Comparison of ENCODE assay signal across 24 mouse cellular contexts in the genomic region with DNA sequence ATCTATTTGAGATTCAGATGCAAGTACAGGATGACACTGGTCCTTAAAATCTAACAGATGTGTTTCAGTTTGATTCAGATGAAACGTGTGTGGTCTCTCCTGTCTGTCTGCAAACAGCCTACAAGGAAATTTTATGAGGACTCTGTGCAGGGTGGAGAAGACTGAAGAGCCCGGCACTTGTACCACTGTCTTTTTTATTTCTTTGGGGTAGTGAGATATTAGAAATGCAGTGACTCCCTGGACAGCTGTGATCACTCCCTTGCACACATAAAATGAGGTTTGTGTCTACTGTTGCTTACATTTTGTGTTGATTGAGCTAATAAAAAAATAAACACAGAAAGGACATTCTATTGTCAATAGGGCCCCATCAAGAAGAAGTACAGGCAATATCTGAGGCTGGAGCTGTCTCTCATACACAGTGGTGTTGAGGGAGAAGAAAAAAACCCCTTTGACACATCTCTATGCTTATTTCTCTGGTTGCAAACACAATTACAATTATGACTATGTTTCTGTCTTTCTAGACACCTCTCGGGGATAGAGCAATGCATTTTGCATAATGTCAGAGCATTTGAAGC. TPM values are rescaled to one million over a fixed set of nuclear protein-coding genes. Genes with fewer than 3 reads are reported as not detected.
DNase-seq lines count a peak whose midpoint lies in the region; ATAC-seq and TF ChIP-seq lines count a peak whose summit lies in the region.
"Had no signal": no experiment of that assay in that cellular context is flagged by ENCODE, and none has a peak within 500 bp of the region (broad histone marks: within the 10 kb centered on the region; RNA-seq: fewer than 3 reads in every experiment).

No protein-coding gene starts in this region.

- 72% methylated on average over 3 of the region's 3 CpGs for WGBS in heart, adult 2 months
- 53% methylated on average over 3 of the region's 3 CpGs for WGBS in lung, embryonic 16.5 days
- 67% methylated on average over 3 of the region's 3 CpGs for WGBS in lung, postnatal 0 days

- no peaks in the 10 kb centered on the region for H3K36me3 ChIP-seq in heart, adult 2 months (ENCODE audit: control insufficient read depth, insufficient read depth, low read length)
- H3K36me3 ChIP-seq in lung, embryonic 16.5 days (ENCODE audit: control insufficient read depth, insufficient read depth, low read length): no peaks in the 10 kb centered on the region
- no peaks in the 10 kb centered on the region for H3K36me3 ChIP-seq in lung, postnatal 0 days (ENCODE audit: insufficient read depth, low read length)
- no peaks in the 10 kb centered on the region for H3K36me3 ChIP-seq in CH12.LX (replicated peaks in 1 of 2; ENCODE audit: control insufficient read depth in 1 of 2, insufficient read depth in 1 of 2, low read length in 1 of 2)
- H3K36me3 ChIP-seq: embryonic facial prominence, embryonic 10.5 days; embryonic facial prominence, embryonic 12.5 days; forebrain, embryonic 15.5 days had no signal

- no peak for DNase-seq in heart, adult 2 months
- DNase-seq in heart, postnatal 4 days: no peak
- no peak for DNase-seq in lung, postnatal 0 days (ENCODE audit: low spot score)
- peak; percentile 12 for DNase-seq in CH12.LX (ENCODE audit: extremely low read depth)
- no peak for DNase-seq in embryo, embryonic 10.5 days (ENCODE audit: low spot score)
- DNase-seq: adrenal gland, adult 2 months; adrenal gland, postnatal 10 days; adrenal gland, postnatal 25 days; B cell, adult 2 months; cerebellum, adult 11 months; cerebellum, adult 18-20 months; cerebellum, adult 8-10 months; cerebellum, adult 9-11 months; cerebellum, postnatal 14 days; cerebellum, postnatal 36 days; forebrain, postnatal 0 days had no signal

- TF ChIP-seq RAD21 in CH12.LX (IDR thresholded peaks at IDR 0.05; ENCODE audit: low read depth, low read length): no peak

- no peak for TF ChIP-seq EP300 in heart, adult 2 months (IDR thresholded peaks at IDR 0.05; ENCODE audit: insufficient read depth, low read depth, low read length)
- no peak for TF ChIP-seq EP300 in lung, postnatal 0 days (IDR thresholded peaks at IDR 0.05)
- no peak for TF ChIP-seq EP300 in CH12.LX (IDR thresholded peaks at IDR 0.05; ENCODE audit: low read length)

- dilution Hi-C loops in CH12.LX (cut with MboI; ENCODE audit: extremely low pct_ligation_motif_present, extremely low pct_unique_long_range_greater_than_20kb, low sequenced_read_pairs): no loop called here

- no peak overlapping the region for H3K4me2 ChIP-seq in lung, embryonic 16.5 days (ENCODE audit: low read depth, low read length)
- no peak overlapping the region for H3K4me2 ChIP-seq in lung, postnatal 0 days (replicated peaks; ENCODE audit: low read depth, low read length)
- H3K4me2 ChIP-seq in CH12.LX (ENCODE audit: insufficient read depth, low read depth, poor library complexity, severe bottlenecking): no peak overlapping the region
- H3K4me2 ChIP-seq: embryonic facial prominence, embryonic 12.5 days; forebrain, embryonic 13.5 days; forebrain, embryonic 15.5 days had no signal

- no peak overlapping the region for H3K9ac ChIP-seq in heart, adult 2 months (ENCODE audit: low read depth, low read length)
- no peak overlapping the region for H3K9ac ChIP-seq in lung, embryonic 16.5 days (ENCODE audit: low read length)
- no peak overlapping the region for H3K9ac ChIP-seq in lung, postnatal 0 days (replicated peaks; ENCODE audit: low read depth)
- H3K9ac ChIP-seq in CH12.LX (ENCODE audit: insufficient read depth, low read depth): no peak overlapping the region
- H3K9ac ChIP-seq: embryonic facial prominence, embryonic 12.5 days; forebrain, embryonic 13.5 days; forebrain, embryonic 15.5 days; forebrain, postnatal 0 days had no signal

- H3K79me2 ChIP-seq in heart, adult 2 months (replicated peaks; ENCODE audit: control insufficient read depth, insufficient read depth, low read length): no peaks in the 10 kb centered on the region
- H3K79me2 ChIP-seq in CH12.LX (replicated peaks; ENCODE audit: control insufficient read depth, extremely low read depth, insufficient read depth, poor library complexity, severe bottlenecking): no peaks in the 10 kb centered on the region

- intact Hi-C loops in heart, adult 2 months (cut with DNase I): no loop called here

- ATAC-seq in lung, embryonic 16.5 days (ENCODE audit: low read depth): peak; percentile 31; the same call in 1 of the 2 replicates
- ATAC-seq in lung, postnatal 0 days: no peak
- ATAC-seq: CD4-positive, CD25-positive, alpha-beta regulatory T cell, adult 4 months; forebrain, embryonic 13.5 days; forebrain, embryonic 15.5 days; forebrain, postnatal 0 days had no signal

- in situ Hi-C loops in CH12.LX (cut with MboI; ENCODE audit: low pct_ligation_motif_present, low pct_unique_long_range_greater_than_20kb, low sequenced_read_pairs): loop anchor here (25.0 kb wide), 1 partner anchor 671 kb away; no protein-coding TSS in a partner anchor

- H3K9me3 ChIP-seq in lung, embryonic 16.5 days (ENCODE audit: control insufficient read depth, low read length): no peaks in the 10 kb centered on the region
- no peaks in the 10 kb centered on the region for H3K9me3 ChIP-seq in lung, postnatal 0 days (ENCODE audit: low read length)
- no peaks in the 10 kb centered on the region for H3K9me3 ChIP-seq in CH12.LX (replicated peaks; ENCODE audit: low read length)
- H3K9me3 ChIP-seq: embryonic facial prominence, embryonic 10.5 days; embryonic facial prominence, embryonic 12.5 days; forebrain, embryonic 13.5 days; forebrain, embryonic 15.5 days had no signal

- no peak for TF ChIP-seq CTCF in heart, adult 2 months (IDR thresholded peaks at IDR 0.05)
- TF ChIP-seq CTCF in lung, postnatal 0 days (IDR thresholded peaks at IDR 0.05): no peak
- TF ChIP-seq CTCF in CH12.LX (conservative IDR thresholded peaks at IDR 0.05 in 1 of 2, IDR thresholded peaks at IDR 0.05 in 1 of 2; ENCODE audit: low read depth in 2 of 2, low read length in 2 of 2): no peak

- H3K27me3 ChIP-seq in heart, adult 2 months (ENCODE audit: control insufficient read depth, insufficient read depth, low read length): no peaks in the 10 kb centered on the region
- no peaks in the 10 kb centered on the region for H3K27me3 ChIP-seq in lung, embryonic 16.5 days (ENCODE audit: control insufficient read depth, insufficient read depth, low read depth, low read length)
- no peaks in the 10 kb centered on the region for H3K27me3 ChIP-seq in lung, postnatal 0 days (replicated peaks; ENCODE audit: insufficient read depth, low read length)
- no peaks in the 10 kb centered on the region for H3K27me3 ChIP-seq in CH12.LX (replicated peaks)
- H3K27me3 ChIP-seq: embryonic facial prominence, embryonic 12.5 days; forebrain, embryonic 13.5 days; forebrain, embryonic 15.5 days had no signal

- peak overlapping the region; percentile 41; the same call in 1 of the 2 replicates for H3K27ac ChIP-seq in heart, adult 2 months
- no peak overlapping the region for H3K27ac ChIP-seq in lung, embryonic 16.5 days (ENCODE audit: low read length)
- H3K27ac ChIP-seq in lung, postnatal 0 days (ENCODE audit: low read length): no peak overlapping the region
- H3K27ac ChIP-seq in CH12.LX (ENCODE audit: insufficient read depth, low read depth): no peak overlapping the region
- H3K27ac ChIP-seq: embryonic facial prominence, embryonic 10.5 days; embryonic facial prominence, embryonic 12.5 days; forebrain, embryonic 13.5 days; forebrain, embryonic 15.5 days had no signal

- H3K4me3 ChIP-seq in heart, adult 2 months: no peak overlapping the region
- H3K4me3 ChIP-seq in lung, embryonic 16.5 days (ENCODE audit: low read length): no peak overlapping the region
- no peak overlapping the region for H3K4me3 ChIP-seq in lung, postnatal 0 days (ENCODE audit: low read depth, low read length)
- no peak overlapping the region for H3K4me3 ChIP-seq in CH12.LX (replicated peaks in 1 of 3; ENCODE audit: low read depth in 2 of 3, low read length in 2 of 3, poor library complexity in 1 of 3)
- H3K4me3 ChIP-seq: embryonic facial prominence, embryonic 10.5 days; embryonic facial prominence, embryonic 12.5 days; forebrain, embryonic 13.5 days; forebrain, embryonic 15.5 days had no signal

- H3K4me1 ChIP-seq in heart, adult 2 months (ENCODE audit: control insufficient read depth, insufficient read depth, low read length): no peaks in the 10 kb centered on the region
- H3K4me1 ChIP-seq in lung, embryonic 16.5 days (replicated peaks; ENCODE audit: control insufficient read depth, insufficient read depth, low read length): no peaks in the 10 kb centered on the region
- H3K4me1 ChIP-seq in lung, postnatal 0 days (ENCODE audit: insufficient read depth, low read depth, low read length): no peaks in the 10 kb centered on the region
- H3K4me1 ChIP-seq in CH12.LX (ENCODE audit: control insufficient read depth in 1 of 2, insufficient read depth in 2 of 2): no peaks in the 10 kb centered on the region
- H3K4me1 ChIP-seq: embryonic facial prominence, embryonic 10.5 days; embryonic facial prominence, embryonic 12.5 days; forebrain, embryonic 13.5 days; forebrain, embryonic 15.5 days had no signal

- no peak for TF ChIP-seq POLR2A in heart, adult 2 months (IDR thresholded peaks at IDR 0.05; ENCODE audit: insufficient read depth, low read depth, low read length)
- no peak for TF ChIP-seq POLR2A in CH12.LX (IDR thresholded peaks at IDR 0.05; ENCODE audit: low read depth, low read length)

TF ChIP-seq in CH12.LX, 34 proteins besides CTCF, POLR2A, EP300 and RAD21:
- TF ChIP-seq ZKSCAN1 (IDR thresholded peaks at IDR 0.05; ENCODE audit: borderline replicate concordance, low read depth, low read length) (no peak), USF2 (conservative IDR thresholded peaks at IDR 0.05; ENCODE audit: low read depth, low read length) (no peak), PAX5 (IDR thresholded peaks at IDR 0.05; ENCODE audit: low read length) (no peak), UBTF (IDR thresholded peaks at IDR 0.05; ENCODE audit: low read depth, low read length) (no peak), CHD1 (IDR thresholded peaks at IDR 0.05; ENCODE audit: low read depth, low read length) (no peak), CHD2 (IDR thresholded peaks at IDR 0.05; ENCODE audit: low read length) (no peak)

RNA-seq across cellular contexts. Expression of a gene that starts 29.0 kb away (rescaled TPM):
- total RNA-seq in heart, adult 2 months (2021): 1 to 10 TPM; 1.9 to 2.8 TPM
- 1.5 and 1.8 TPM in 2 replicates for polyA plus RNA-seq in heart, adult 2 months (2012; rRNA removed)
- total RNA-seq in heart, postnatal 4 days (2021): 1 to 10 TPM; 8.2 to 8.8 TPM
- 23.7 and 24.0 TPM in 2 replicates for polyA plus RNA-seq in lung, embryonic 16.5 days (2015; fragmentation: Nextera tagmentation; extraction: Ambion mirVana)
- polyA plus RNA-seq in lung, postnatal 0 days (2015; fragmentation: Nextera tagmentation; extraction: Ambion mirVana): 26.3 and 29.9 TPM in 2 replicates
- not detected in 2 replicates for total RNA-seq in CH12.LX (2012; rRNA removed)
- not detected in 2 replicates for total RNA-seq in CH12.LX (2014; rRNA removed)
- not detected in 2 replicates for polyA plus RNA-seq in CH12.LX (2012; ENCODE audit: insufficient read length, low read depth)
- total RNA-seq: common myeloid progenitor, adult 5-6 weeks; MEL had no signal
- polyA plus RNA-seq: CD4-positive, CD25-positive, alpha-beta regulatory T cell, adult 4 months had no signal
